Mouse (Mus musculus) megakaryocyte, embryonic 14.5 days (primary cell): ENCODE data around the gene AW209491. TPM values are rescaled to one million over a fixed set of nuclear protein-coding genes. Genes with fewer than 3 reads are reported as not detected.

Source experiments
- H3K27me3 ChIP-seq: replicated peaks from 2 replicates; pipeline ENCODE3; 2012; ENCODE audit warnings: inconsistent platforms
- H3K36me3 ChIP-seq: replicated peaks from 2 replicates; pipeline ENCODE3; 2012; ENCODE audit warnings: low read length, inconsistent platforms, mixed read lengths
- H3K4me1 ChIP-seq: 2 replicates; pipeline ENCODE4 v1.6.1; 2012; ENCODE audit warnings: inconsistent platforms
- H3K4me3 ChIP-seq: replicated peaks from 2 replicates; pipeline ENCODE3; 2012; ENCODE audit warnings: moderate library complexity, mild to moderate bottlenecking, inconsistent platforms
- H3K9me3 ChIP-seq: 2 replicates; pipeline ENCODE4 v1.6.1; 2012; ENCODE audit warnings: inconsistent platforms
- FLI1 ChIP-seq: IDR thresholded peaks from 2 replicates; pipeline ENCODE4 v1.6.1; 2012; ENCODE audit warnings: low read length, inconsistent platforms, mixed read lengths
- GATA1 ChIP-seq: IDR thresholded peaks from 3 replicates; pipeline ENCODE4 v1.6.1; 2012; ENCODE audit warnings: mixed read lengths, low read length, inconsistent platforms, borderline replicate concordance
- polyA plus RNA-seq: library from polyadenylated mRNA; stranded (reverse); fragments of >175 nt; gene quantifications from 2 replicates; pipeline ENCODE4 v1.2.3, GENCODE M21; 2012; ENCODE audit warnings: low replicate concordance; ENCODE audit not compliant: insufficient read depth

The AW209491 gene
- polyA plus RNA-seq, 1 experiment, result 0.30 TPM

GRCm38 (mm10) chr13:14667107-14667506 is 37.2 kb downstream of the AW209491 start:
- H3K4me1 ChIP-seq, result no peaks in the 10 kb centered on the region

GRCm38 (mm10) chr13:14670342-14670741 is 40.4 kb downstream of the AW209491 start:
- no peak for TF ChIP-seq FLI1
- no peak for TF ChIP-seq GATA1
- no peak overlapping the region for H3K4me3 ChIP-seq
- H3K4me1 ChIP-seq, result no peaks in the 10 kb centered on the region
- H3K27me3 ChIP-seq, result no peaks in the 10 kb centered on the region
- no peaks in the 10 kb centered on the region for H3K9me3 ChIP-seq
- no peaks in the 10 kb centered on the region for H3K36me3 ChIP-seq

More at GRCm38 (mm10) chr13:14667107-14667506, 37.2 kb downstream of the AW209491 start:
- TF ChIP-seq FLI1, result no peak
- no peak for TF ChIP-seq GATA1
- no peak overlapping the region for H3K4me3 ChIP-seq
- H3K36me3 ChIP-seq, result no peaks in the 10 kb centered on the region
- no peaks in the 10 kb centered on the region for H3K9me3 ChIP-seq
- H3K27me3 ChIP-seq, result no peaks in the 10 kb centered on the region

Other genes with a start within 250 kb of the AW209491 start
- gene Hecw1, start 106.9 kb upstream of the AW209491 start, polyA plus RNA-seq, result 0.65 TPM in 1 of 2 replicates, not detected in the other
- 6.6 and 20.9 TPM in 2 replicates for gene Mrpl32, start 17.0 kb upstream of the AW209491 start, polyA plus RNA-seq
- gene Psma2, start 16.9 kb upstream of the AW209491 start, polyA plus RNA-seq, result 7.9 TPM in 1 of 2 replicates, not detected in the other